Mouse (Mus musculus): ENCODE data around the gene Serpinf2.
"Not testable (repeated sequence)": the region's sequence is repeated elsewhere in the genome, so short reads cannot be mapped to it uniquely, and the experiment has no call there.

Serpinf2 gene

DNA sequence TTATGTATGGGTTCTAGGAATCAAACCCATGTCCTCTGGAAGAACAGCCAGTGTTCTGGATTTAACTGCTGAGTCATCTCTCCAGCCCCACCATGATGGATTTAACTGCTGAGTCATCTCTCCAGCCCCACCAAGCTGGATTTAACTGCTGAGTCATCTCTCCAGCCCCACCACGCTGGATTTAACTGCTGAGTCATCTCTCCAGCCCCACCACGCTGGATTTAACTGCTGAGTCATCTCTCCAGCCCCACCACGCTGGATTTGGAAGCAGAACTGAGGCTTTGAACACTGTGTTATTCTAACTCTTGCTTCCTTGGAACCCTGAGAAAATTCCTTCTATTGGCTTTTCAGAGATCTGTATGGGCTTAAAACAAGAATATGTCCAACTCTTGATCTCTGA, 55.9 kb downstream of the Serpinf2 start:
- DNase-seq (ENCODE audit: low spot score) = not testable (repeated sequence)

Measured in lung, postnatal 25 days (tissue).